In the genomic region with DNA sequence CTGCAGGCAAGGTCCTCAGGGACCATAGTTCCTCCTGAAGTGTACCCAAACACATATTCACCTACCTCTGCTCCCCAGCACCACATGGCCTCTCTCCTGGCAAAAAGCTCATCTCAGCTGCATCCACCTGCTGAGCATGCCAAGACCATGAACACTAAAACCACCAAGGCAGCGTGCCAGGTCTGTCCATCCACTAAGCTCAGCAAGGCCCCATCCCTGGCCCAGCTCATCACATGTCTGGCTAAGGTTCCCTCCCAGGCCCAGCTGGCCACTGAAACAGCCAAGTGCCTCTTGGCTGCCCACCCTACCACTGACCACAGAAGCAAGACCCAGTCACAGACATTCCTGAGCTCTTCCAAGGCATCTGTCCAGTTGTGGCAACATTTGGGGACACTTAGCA, we compare ENCODE assay signal across 15 mouse cellular contexts. TPM values are rescaled to one million over a fixed set of nuclear protein-coding genes. Genes with fewer than 3 reads are reported as not detected.
A peak's percentile ranks its signal among the peaks of the same experiment; 100 is the strongest.
DNase-seq lines count a peak whose midpoint lies in the region; ATAC-seq and TF ChIP-seq lines count a peak whose summit lies in the region.
"Had no signal": no experiment of that assay in that cellular context is flagged by ENCODE, and none has a peak within 500 bp of the region (broad histone marks: within the 10 kb centered on the region; RNA-seq: fewer than 3 reads in every experiment).

No protein-coding gene starts in this region.

- no peak overlapping the region for H3K27ac ChIP-seq in midbrain, embryonic 10.5 days (replicated peaks)
- no peak overlapping the region for H3K27ac ChIP-seq in midbrain, embryonic 11.5 days (ENCODE audit: low read depth, low read length)
- H3K27ac ChIP-seq: limb, embryonic 12.5 days had no signal

- ATAC-seq in Patski = peak; percentile 22
- no peak for ATAC-seq in midbrain, embryonic 11.5 days (ENCODE audit: low FRiP score)
- ATAC-seq: CD4-positive, CD25-positive, alpha-beta regulatory T cell, adult 4 months had no signal

- no peak overlapping the region for H3K4me2 ChIP-seq in midbrain, embryonic 11.5 days
- H3K4me2 ChIP-seq: limb, embryonic 12.5 days had no signal

- no peaks in the 10 kb centered on the region for H3K36me3 ChIP-seq in midbrain, embryonic 10.5 days
- H3K36me3 ChIP-seq in midbrain, embryonic 11.5 days (ENCODE audit: control insufficient read depth, insufficient read depth, low read length) = no peaks in the 10 kb centered on the region
- H3K36me3 ChIP-seq: limb, embryonic 12.5 days had no signal

- CTCF ChIA-PET in Patski (lab: Charles Lee) = interaction anchor here (1.0 to 2.1 kb wide), 5 partner anchors 8 to 85 kb away, joined by 3 to 7 read pairs (median 3); partner anchors contain the start of gene Gm3336

- H3K27me3 ChIP-seq in Patski = no peaks in the 10 kb centered on the region
- H3K27me3 ChIP-seq in midbrain, embryonic 10.5 days (ENCODE audit: low read depth, poor library complexity, severe bottlenecking) = no peaks in the 10 kb centered on the region
- H3K27me3 ChIP-seq in midbrain, embryonic 11.5 days (ENCODE audit: control insufficient read depth, insufficient read depth, low read length) = no peaks in the 10 kb centered on the region
- H3K27me3 ChIP-seq: limb, embryonic 12.5 days had no signal

- no peak overlapping the region for H3K9ac ChIP-seq in midbrain, embryonic 11.5 days (ENCODE audit: low read length)
- H3K9ac ChIP-seq: limb, embryonic 12.5 days had no signal

- peak; percentile 53 to 70 for DNase-seq in cerebellum, postnatal 25 days
- no peak for DNase-seq in cerebellum, adult 11-12 months
- peak; percentile 89 for DNase-seq in 3134 (ENCODE audit: extremely low read depth, insufficient read length, low spot score)
- DNase-seq in Patski (ENCODE audit: low read depth, low spot score) = peak; percentile 91
- DNase-seq in gastrocnemius, postnatal 10 days = peak; percentile 72
- DNase-seq in midbrain, embryonic 10.5 days (ENCODE audit: low spot score) = no peak
- DNase-seq in midbrain, embryonic 11.5 days (ENCODE audit: low spot score, missing footprints) = no peak
- DNase-seq: kidney, adult 9 months had no signal

- TF ChIP-seq CTCF in Patski (IDR thresholded peaks at IDR 0.05) = no peak

- 91% methylated on average over 1 of the region's 1 CpGs for WGBS in midbrain, embryonic 10.5 days
- WGBS in midbrain, embryonic 11.5 days = 95% methylated on average over 1 of the region's 1 CpGs

- no peaks in the 10 kb centered on the region for H3K9me3 ChIP-seq in midbrain, embryonic 10.5 days (replicated peaks)
- no peaks in the 10 kb centered on the region for H3K9me3 ChIP-seq in midbrain, embryonic 11.5 days (ENCODE audit: control insufficient read depth, low read length)

- H3K4me3 ChIP-seq in midbrain, embryonic 10.5 days = no peak overlapping the region
- no peak overlapping the region for H3K4me3 ChIP-seq in midbrain, embryonic 11.5 days (ENCODE audit: low read depth, low read length)
- H3K4me3 ChIP-seq: limb, embryonic 12.5 days had no signal

- peaks cover 11% of the 10 kb centered on the region for H3K4me1 ChIP-seq in midbrain, embryonic 10.5 days
- no peaks in the 10 kb centered on the region for H3K4me1 ChIP-seq in midbrain, embryonic 11.5 days (ENCODE audit: control insufficient read depth, insufficient read depth, low read length)
- H3K4me1 ChIP-seq: limb, embryonic 12.5 days had no signal

- POLR2A ChIA-PET in Patski (lab: Charles Lee) = interaction anchor here (0.8 to 1.2 kb wide), 2 partner anchors 8 to 11 kb away, joined by 4 to 6 read pairs; no protein-coding TSS in a partner anchor

- in situ Hi-C loops in Patski (cut with MboI; ENCODE audit: low pct_unique_long_range_greater_than_20kb) = loop anchor here (5.0 kb wide), 1 partner anchor 38 kb away; the partner anchor contains the start of gene Lsm4

RNA-seq across cellular contexts. Expression of gene Iqcn, which starts 7.0 kb away (rescaled TPM):
- 0.06 TPM for polyA plus RNA-seq in Patski (2021)
- total RNA-seq in gastrocnemius, postnatal 10 days (2021) = not detected
- polyA plus RNA-seq in midbrain, embryonic 10.5 days (2016; fragmentation: Nextera tagmentation; extraction: Ambion mirVana) = not detected in 2 replicates
- polyA plus RNA-seq in midbrain, embryonic 11.5 days (2014; fragmentation: Nextera tagmentation; extraction: Ambion mirVana) = 0.04 TPM in 1 of 2 replicates, not detected in the other
- total RNA-seq: megakaryocyte progenitor cell, adult 5-6 weeks had no signal
- polyA plus RNA-seq: heart, embryonic 14.5 days; limb, embryonic 12.5 days; liver, embryonic 16.5 days had no signal

RNA-seq across cellular contexts. Expression of gene Gm3336, which starts 8.0 kb away (rescaled TPM):
- polyA plus RNA-seq in Patski (2021) = 1.1 TPM
- total RNA-seq in gastrocnemius, postnatal 10 days (2021) = not detected
- not detected in 2 replicates for polyA plus RNA-seq in midbrain, embryonic 10.5 days (2016; fragmentation: Nextera tagmentation; extraction: Ambion mirVana)
- not detected in 2 replicates for polyA plus RNA-seq in midbrain, embryonic 11.5 days (2014; fragmentation: Nextera tagmentation; extraction: Ambion mirVana)
- total RNA-seq: layer of hippocampus, postnatal 25 days; neutrophil, adult 5-6 weeks had no signal
- polyA plus RNA-seq: CD4-positive, CD25-positive, alpha-beta regulatory T cell, adult 4 months; heart, embryonic 14.5 days; limb, embryonic 12.5 days had no signal

RNA-seq across cellular contexts. Expression of gene Jund, which starts 11.5 kb away (rescaled TPM):
- polyA plus RNA-seq in Patski (2021) = 376 TPM
- 100 to 1,000 TPM in 1 of 2 experiments, 10 to 100 TPM in 1; 79.2 to 130 TPM for total RNA-seq in gastrocnemius, postnatal 10 days (2021)
- 62.5 and 78.6 TPM in 2 replicates for polyA plus RNA-seq in midbrain, embryonic 10.5 days (2016; fragmentation: Nextera tagmentation; extraction: Ambion mirVana)
- polyA plus RNA-seq in midbrain, embryonic 11.5 days (2014; fragmentation: Nextera tagmentation; extraction: Ambion mirVana) = 119 and 138 TPM in 2 replicates

RNA-seq across cellular contexts. Expression of gene Pde4c, which starts 13.2 kb away (rescaled TPM):
- 15.0 TPM for polyA plus RNA-seq in Patski (2021)
- 1 to 10 TPM; 2.5 to 3.0 TPM for total RNA-seq in gastrocnemius, postnatal 10 days (2021)
- polyA plus RNA-seq in midbrain, embryonic 10.5 days (2016; fragmentation: Nextera tagmentation; extraction: Ambion mirVana) = 0.72 and 0.78 TPM in 2 replicates
- polyA plus RNA-seq in midbrain, embryonic 11.5 days (2014; fragmentation: Nextera tagmentation; extraction: Ambion mirVana) = 0.16 TPM in 1 of 2 replicates, not detected in the other

RNA-seq across cellular contexts. Expression of gene Lsm4, which starts 37.2 kb away (rescaled TPM):
- polyA plus RNA-seq in Patski (2021) = 189 TPM
- total RNA-seq in gastrocnemius, postnatal 10 days (2021) = 10 to 100 TPM; 82.3 to 83.0 TPM
- 315 and 355 TPM in 2 replicates for polyA plus RNA-seq in midbrain, embryonic 10.5 days (2016; fragmentation: Nextera tagmentation; extraction: Ambion mirVana)
- polyA plus RNA-seq in midbrain, embryonic 11.5 days (2014; fragmentation: Nextera tagmentation; extraction: Ambion mirVana) = 305 and 326 TPM in 2 replicates

Comparison
In these comparisons a context has a peak if more than half of its experiments do, and no peak if none do; other contexts are left out.
1. DNase-seq: peak in cerebellum, postnatal 25 days (2 of 2), 3134 (single experiment), Patski (single experiment) and gastrocnemius, postnatal 10 days (single experiment); none in cerebellum, adult 11-12 months (single experiment), midbrain, embryonic 10.5 days (single experiment) and midbrain, embryonic 11.5 days (single experiment).